Mouse (Mus musculus) ES-Bruce4 (cell line): ENCODE results near the gene Ptprg.

Experiments used
- CTCF ChIP-seq: IDR thresholded peaks from one replicate; pipeline ENCODE4 v1.8.1; 2011; ENCODE audit warnings: low read depth, low read length
- EP300 ChIP-seq: IDR thresholded peaks from 2 replicates; pipeline ENCODE4 v1.6.1; 2011; ENCODE audit warnings: low read depth, low read length; ENCODE audit not compliant: insufficient read depth
- POLR2A ChIP-seq: IDR thresholded peaks from one replicate; pipeline ENCODE4 v1.8.1; 2011; ENCODE audit warnings: low read length; ENCODE audit not compliant: insufficient read depth

- no peak for TF ChIP-seq CTCF
- TF ChIP-seq POLR2A = no peak
- TF ChIP-seq EP300 = no peak
These were observed 473.9 kb downstream of the Ptprg start for GRCm38 (mm10) chr14:12027247-12027646.
